ENCODE assay signal across 18 mouse cellular contexts in the genomic region with DNA sequence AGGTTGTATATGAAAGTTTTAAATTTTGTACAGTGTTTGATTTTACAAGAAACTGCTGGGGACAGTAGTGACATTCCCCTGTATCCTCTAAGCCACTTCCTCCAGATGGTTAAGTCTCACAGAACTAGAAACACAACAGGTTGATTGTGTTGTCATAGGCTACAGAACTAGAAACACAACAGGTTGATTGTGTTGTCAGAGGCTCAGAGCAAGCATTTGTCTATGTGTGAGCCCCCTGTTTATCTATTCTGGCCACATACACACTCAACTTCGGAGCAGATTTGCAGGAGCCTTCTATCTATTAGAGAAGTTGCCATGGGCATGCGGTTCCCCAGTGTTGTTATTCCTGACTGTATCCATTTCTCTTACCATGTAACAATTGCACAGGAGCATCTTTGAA.
DNase-seq lines count a peak whose midpoint lies in the region; ATAC-seq and TF ChIP-seq lines count a peak whose summit lies in the region.
"Had no signal": no experiment of that assay in that cellular context is flagged by ENCODE, and none has a peak within 500 bp of the region (broad histone marks: within the 10 kb centered on the region; RNA-seq: fewer than 3 reads in every experiment).

No protein-coding gene starts in this region.

- WGBS in hindbrain, postnatal 0 days: 52% methylated on average over 2 of the region's 2 CpGs
- WGBS in hindbrain, embryonic 11.5 days: 76% methylated on average over 2 of the region's 2 CpGs
- WGBS in midbrain, postnatal 0 days: 60% methylated on average over 2 of the region's 2 CpGs
- WGBS in midbrain, embryonic 14.5 days: 62% methylated on average over 2 of the region's 2 CpGs

- ATAC-seq in frontal cortex, adult (ENCODE audit: low TSS enrichment): peak; percentile 64; the same call in 1 of the 2 replicates
- ATAC-seq in hindbrain, postnatal 0 days: peak; percentile 61; the same call in 1 of the 2 replicates
- ATAC-seq in hindbrain, embryonic 11.5 days (ENCODE audit: low FRiP score): no peak
- ATAC-seq in midbrain, postnatal 0 days (ENCODE audit: low FRiP score): peak; percentile 54; the same call in 1 of the 2 replicates
- ATAC-seq in midbrain, embryonic 14.5 days (ENCODE audit: low FRiP score, low TSS enrichment): no peak

- H3K36me3 ChIP-seq in hindbrain, postnatal 0 days (ENCODE audit: insufficient read depth, low read length): no peaks in the 10 kb centered on the region
- H3K36me3 ChIP-seq in hindbrain, embryonic 11.5 days (ENCODE audit: control insufficient read depth, insufficient read depth, low read length): no peaks in the 10 kb centered on the region
- H3K36me3 ChIP-seq in midbrain, postnatal 0 days (ENCODE audit: insufficient read depth, low read length): no peaks in the 10 kb centered on the region
- H3K36me3 ChIP-seq in midbrain, embryonic 14.5 days (ENCODE audit: control insufficient read depth, insufficient read depth, low read length): no peaks in the 10 kb centered on the region
- H3K36me3 ChIP-seq: embryonic facial prominence, embryonic 13.5 days; forebrain, embryonic 12.5 days; heart, embryonic 15.5 days had no signal

- no peak for TF ChIP-seq CTCF in hindbrain, postnatal 0 days (IDR thresholded peaks at IDR 0.05; ENCODE audit: low read depth)
- no peak for TF ChIP-seq CTCF in midbrain, postnatal 0 days (IDR thresholded peaks at IDR 0.05)
- TF ChIP-seq CTCF in brain, embryonic 14.5 days (IDR thresholded peaks at IDR 0.05; ENCODE audit: borderline replicate concordance, extremely low read depth, insufficient read depth, insufficient read length): no peak

- peak overlapping the region; percentile 56 for H3K27ac ChIP-seq in hindbrain, postnatal 0 days
- H3K27ac ChIP-seq in hindbrain, embryonic 11.5 days (ENCODE audit: low read depth, low read length): no peak overlapping the region
- no peak overlapping the region for H3K27ac ChIP-seq in midbrain, postnatal 0 days (ENCODE audit: low read depth, low read length)
- H3K27ac ChIP-seq in midbrain, embryonic 14.5 days (replicated peaks; ENCODE audit: low read depth, low read length): no peak overlapping the region
- H3K27ac ChIP-seq: embryonic facial prominence, embryonic 13.5 days; forebrain, embryonic 12.5 days; heart, adult 2 months; heart, embryonic 15.5 days had no signal

- H3K9ac ChIP-seq in hindbrain, postnatal 0 days (replicated peaks; ENCODE audit: low read length): no peak overlapping the region
- no peak overlapping the region for H3K9ac ChIP-seq in hindbrain, embryonic 11.5 days (ENCODE audit: low read depth, low read length)
- H3K9ac ChIP-seq in midbrain, postnatal 0 days (replicated peaks; ENCODE audit: low read length, poor library complexity, severe bottlenecking): no peak overlapping the region
- no peak overlapping the region for H3K9ac ChIP-seq in midbrain, embryonic 14.5 days (replicated peaks; ENCODE audit: low read length)
- H3K9ac ChIP-seq: embryonic facial prominence, embryonic 13.5 days; forebrain, embryonic 12.5 days; heart, embryonic 15.5 days had no signal

- no peak for DNase-seq in frontal cortex, postnatal 36 days (ENCODE audit: low spot score in 2 of 2)
- DNase-seq in hindbrain, postnatal 0 days (ENCODE audit: low spot score): peak; percentile 42
- DNase-seq in hindbrain, embryonic 11.5 days (ENCODE audit: low spot score): no peak
- no peak for DNase-seq in midbrain, postnatal 0 days (ENCODE audit: low spot score)
- no peak for DNase-seq in midbrain, embryonic 14.5 days
- peak; percentile 53 for DNase-seq in brain, embryonic 14.5 days (ENCODE audit: low read depth)
- DNase-seq: adrenal gland, postnatal 10 days; cerebellum, adult 18-20 months; cerebellum, adult 9-11 months; cerebellum, postnatal 36 days; gastrocnemius, postnatal 10 days; heart, adult 2 months; heart, postnatal 14 days had no signal

- no peak overlapping the region for H3K4me2 ChIP-seq in hindbrain, postnatal 0 days (ENCODE audit: low read depth, low read length)
- no peak overlapping the region for H3K4me2 ChIP-seq in hindbrain, embryonic 11.5 days (replicated peaks; ENCODE audit: low read depth, low read length)
- no peak overlapping the region for H3K4me2 ChIP-seq in midbrain, postnatal 0 days (ENCODE audit: low read depth, low read length, poor library complexity, severe bottlenecking)
- H3K4me2 ChIP-seq in midbrain, embryonic 14.5 days (ENCODE audit: low read length): no peak overlapping the region
- H3K4me2 ChIP-seq: embryonic facial prominence, embryonic 13.5 days; forebrain, embryonic 12.5 days; heart, embryonic 11.5 days; heart, embryonic 15.5 days had no signal

- H3K4me3 ChIP-seq in hindbrain, postnatal 0 days (ENCODE audit: low read length): no peak overlapping the region
- H3K4me3 ChIP-seq in hindbrain, embryonic 11.5 days (ENCODE audit: low read depth, low read length): no peak overlapping the region
- H3K4me3 ChIP-seq in midbrain, postnatal 0 days (ENCODE audit: low read depth, low read length): no peak overlapping the region
- no peak overlapping the region for H3K4me3 ChIP-seq in midbrain, embryonic 14.5 days (replicated peaks; ENCODE audit: low read depth, low read length)
- H3K4me3 ChIP-seq: embryonic facial prominence, embryonic 13.5 days; forebrain, embryonic 12.5 days; heart, adult 2 months; heart, embryonic 15.5 days had no signal

- no peaks in the 10 kb centered on the region for H3K9me3 ChIP-seq in hindbrain, postnatal 0 days (ENCODE audit: low read length)
- H3K9me3 ChIP-seq in hindbrain, embryonic 11.5 days (ENCODE audit: control insufficient read depth, low read length): no peaks in the 10 kb centered on the region
- H3K9me3 ChIP-seq in midbrain, postnatal 0 days (ENCODE audit: low read length): no peaks in the 10 kb centered on the region
- no peaks in the 10 kb centered on the region for H3K9me3 ChIP-seq in midbrain, embryonic 14.5 days (ENCODE audit: control insufficient read depth, low read length)
- H3K9me3 ChIP-seq: embryonic facial prominence, embryonic 13.5 days; forebrain, embryonic 12.5 days; heart, embryonic 15.5 days had no signal

- no peaks in the 10 kb centered on the region for H3K27me3 ChIP-seq in hindbrain, postnatal 0 days (ENCODE audit: insufficient read depth, low read length)
- H3K27me3 ChIP-seq in hindbrain, embryonic 11.5 days (ENCODE audit: control insufficient read depth, insufficient read depth, low read length): no peaks in the 10 kb centered on the region
- H3K27me3 ChIP-seq in midbrain, postnatal 0 days (ENCODE audit: insufficient read depth, low read length): no peaks in the 10 kb centered on the region
- H3K27me3 ChIP-seq in midbrain, embryonic 14.5 days (ENCODE audit: control insufficient read depth, insufficient read depth, low read length): no peaks in the 10 kb centered on the region
- H3K27me3 ChIP-seq: embryonic facial prominence, embryonic 13.5 days; forebrain, embryonic 12.5 days; heart, embryonic 15.5 days had no signal

- TF ChIP-seq POLR2A in brain, embryonic 14.5 days (IDR thresholded peaks at IDR 0.05; ENCODE audit: borderline replicate concordance, extremely low read depth, insufficient read depth, insufficient read length, poor library complexity, severe bottlenecking): no peak

- H3K4me1 ChIP-seq in hindbrain, postnatal 0 days (ENCODE audit: insufficient read depth, low read length): no peaks in the 10 kb centered on the region
- no peaks in the 10 kb centered on the region for H3K4me1 ChIP-seq in hindbrain, embryonic 11.5 days (replicated peaks; ENCODE audit: control insufficient read depth, insufficient read depth, low read length)
- H3K4me1 ChIP-seq in midbrain, postnatal 0 days (ENCODE audit: insufficient read depth, low read length): no peaks in the 10 kb centered on the region
- H3K4me1 ChIP-seq in midbrain, embryonic 14.5 days (ENCODE audit: control insufficient read depth, insufficient read depth, low read length): no peaks in the 10 kb centered on the region

Comparison
In these comparisons a context has a peak if more than half of its experiments do, and no peak if none do; other contexts are left out.
1. ATAC-seq: peak in frontal cortex, adult (single experiment), hindbrain, postnatal 0 days (single experiment) and midbrain, postnatal 0 days (single experiment); none in hindbrain, embryonic 11.5 days (single experiment) and midbrain, embryonic 14.5 days (single experiment).
2. DNase-seq: peak in hindbrain, postnatal 0 days (single experiment) and brain, embryonic 14.5 days (single experiment); none in frontal cortex, postnatal 36 days (0 of 2), hindbrain, embryonic 11.5 days (single experiment), midbrain, postnatal 0 days (single experiment) and midbrain, embryonic 14.5 days (single experiment).